Mouse (Mus musculus) adrenal gland, adult 2 months (tissue): ENCODE results near the gene Filip1. TPM values are rescaled to one million over a fixed set of nuclear protein-coding genes. Genes with fewer than 3 reads are reported as not detected.
"Not testable (repeated sequence)": the region's sequence is repeated elsewhere in the genome, so short reads cannot be mapped to it uniquely, and the experiment has no call there.

Experiments
- DNase-seq: peaks from one replicate; pipeline ENCODE4 v3.0.0; 2021
- long read RNA-seq: library from polyadenylated mRNA; stranded (forward); transcript quantifications from one replicate; pipeline ENCODE4 v2.0.0, GENCODE M21; 2021
- polyA plus RNA-seq: library from polyadenylated mRNA; depleted of rRNA; stranded (reverse); fragments of >200 nt; gene quantifications from 2 replicates; pipeline ENCODE4 v1.2.3, GENCODE M21; 2012; rRNA removed
- total RNA-seq, 2 experiments: library from RNA; stranded (reverse); gene quantifications; 2 replicates each; pipeline ENCODE4 v1.2.3; 2021

The Filip1 gene
- total RNA-seq, result 10 to 100 TPM; 51.8 to 75.4 TPM
- 4.5 and 7.9 TPM in 2 replicates for polyA plus RNA-seq
- long read RNA-seq, full-length matches to known transcripts, result 4 of 8 reads
- long read RNA-seq, partial matches to known transcripts, result 3 of 8 reads
- long read RNA-seq, other reads (novel, unspliced or antisense), result 1 of 8 reads

DNA sequence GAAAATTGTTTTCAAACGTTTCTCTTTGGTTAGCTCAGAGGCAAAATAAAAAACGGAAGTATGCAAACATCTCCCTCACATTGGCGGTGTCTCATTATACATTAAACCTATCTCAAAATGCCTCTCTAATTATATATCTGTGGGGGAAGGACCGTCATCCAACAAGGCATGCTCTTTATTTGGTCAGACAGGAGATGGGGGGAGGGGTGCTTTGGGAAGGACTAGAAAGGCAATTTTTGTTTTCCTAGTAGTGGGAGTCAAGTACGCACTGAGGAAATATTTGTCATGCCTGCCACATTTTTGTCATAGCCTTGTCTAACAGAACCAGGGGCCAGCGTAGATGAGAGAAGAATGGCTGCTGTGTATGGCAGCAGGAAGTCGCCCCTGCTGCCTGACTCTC is at the start of gene Filip1:
TSS of gene Filip1 (minus strand) at position 101 of the 400 bp plus-strand sequence.
- no peak for DNase-seq

DNA sequence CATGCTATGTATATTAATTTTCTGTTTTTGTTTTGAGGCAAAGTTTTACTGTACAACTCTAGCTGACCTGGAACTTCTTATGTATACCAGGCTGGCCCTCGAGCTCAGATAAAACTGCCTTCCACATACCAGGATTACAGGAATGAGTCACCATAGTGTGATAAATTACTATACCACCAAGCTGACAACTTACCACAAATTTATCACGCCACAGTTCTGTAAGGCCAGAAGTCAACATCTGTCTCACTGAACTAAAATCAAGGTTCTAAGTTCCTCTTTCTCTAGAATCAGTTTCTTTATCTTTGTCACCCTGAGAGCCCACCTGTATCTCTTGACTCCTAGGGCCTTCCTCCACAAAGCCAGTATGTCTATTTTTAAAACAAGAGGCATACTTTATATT is 45.0 kb upstream of the Filip1 start:
- no peak for DNase-seq

DNA sequence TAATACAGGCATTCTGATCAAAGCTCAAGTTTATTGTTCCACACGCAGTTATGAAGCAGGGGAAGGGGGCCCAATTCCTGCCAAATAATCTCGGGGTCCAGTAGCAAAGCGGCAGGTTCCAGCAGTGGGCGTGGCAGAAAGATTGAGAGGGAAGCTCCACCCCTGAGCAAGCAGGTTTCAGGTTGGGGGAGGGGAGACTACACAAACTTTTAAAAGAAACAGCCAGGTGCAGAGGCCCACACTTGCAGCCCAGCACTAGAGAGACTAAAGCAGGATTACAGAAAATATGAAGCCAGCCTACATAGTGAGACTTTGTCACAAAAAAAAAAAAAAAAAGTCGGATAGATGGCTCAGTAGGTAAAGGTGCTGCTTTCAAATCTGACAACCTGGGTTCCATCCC is 40.3 kb upstream of the Filip1 start:
- no peak for DNase-seq

DNA sequence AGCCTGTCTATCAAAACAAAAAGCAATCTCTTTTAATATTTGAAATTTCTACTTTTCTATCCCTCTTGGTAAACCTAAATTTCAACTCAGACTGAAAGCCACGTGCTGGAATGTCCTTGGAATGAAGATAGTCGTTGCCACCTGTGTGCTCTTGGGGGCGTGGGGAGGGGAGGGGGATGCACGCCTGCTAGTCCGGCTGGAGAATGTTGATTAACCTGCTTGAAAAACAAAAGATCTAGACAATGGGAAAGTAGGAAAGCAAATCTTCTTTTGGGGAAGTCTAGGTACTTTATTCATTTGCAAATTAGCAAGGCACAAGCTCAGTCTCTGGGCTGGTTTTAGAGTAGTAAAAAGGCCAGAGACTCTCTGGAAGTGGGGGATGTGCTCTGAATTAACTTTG is 36.6 kb upstream of the Filip1 start:
- not testable (repeated sequence) for DNase-seq

DNA sequence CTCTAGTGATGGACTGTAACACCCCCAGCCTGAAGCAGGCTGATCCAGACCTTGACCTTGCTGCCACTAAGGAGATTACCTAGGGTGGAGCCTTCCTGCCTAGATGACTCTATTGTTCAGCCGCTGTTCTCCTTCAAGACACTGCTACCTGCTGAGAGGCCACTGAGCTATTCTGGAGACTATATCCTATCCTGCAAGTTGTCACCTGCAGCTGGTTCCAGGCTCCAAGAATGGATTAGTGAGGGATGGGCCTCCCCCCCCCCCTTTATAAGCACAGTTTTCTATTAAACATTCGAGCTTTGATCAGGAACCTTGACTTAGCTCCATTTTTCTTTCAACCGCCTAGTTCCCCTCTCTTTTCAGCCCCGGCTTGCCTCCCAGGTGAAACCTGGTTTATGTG is 31.6 kb upstream of the Filip1 start:
- DNase-seq, result not testable (repeated sequence)

DNA sequence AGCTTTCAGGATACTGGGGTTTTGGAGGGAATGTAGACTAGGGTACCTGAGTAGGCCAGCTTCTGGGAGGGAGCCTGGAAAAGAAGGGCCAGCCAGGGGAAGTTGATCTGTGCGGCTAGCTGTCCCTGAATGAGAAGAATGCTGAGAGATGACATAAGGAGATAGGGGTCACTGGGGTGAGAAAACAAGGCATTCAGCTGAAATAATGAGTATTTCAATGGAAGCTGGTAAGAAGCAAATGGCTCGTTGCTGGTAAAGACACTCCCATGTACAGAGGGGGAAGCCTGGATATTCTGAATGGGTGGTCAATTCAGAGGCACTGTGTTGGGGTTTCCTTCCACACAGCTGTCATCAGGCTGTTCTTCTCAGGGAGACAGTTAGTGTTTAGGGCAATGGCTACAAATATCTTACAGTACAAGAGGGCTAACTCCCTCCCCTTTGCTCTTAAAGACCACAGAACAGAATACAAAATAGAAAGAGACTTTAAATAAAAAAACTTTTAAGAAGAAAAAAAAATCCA is 26.7 kb upstream of the Filip1 start:
- no peak for DNase-seq

DNA sequence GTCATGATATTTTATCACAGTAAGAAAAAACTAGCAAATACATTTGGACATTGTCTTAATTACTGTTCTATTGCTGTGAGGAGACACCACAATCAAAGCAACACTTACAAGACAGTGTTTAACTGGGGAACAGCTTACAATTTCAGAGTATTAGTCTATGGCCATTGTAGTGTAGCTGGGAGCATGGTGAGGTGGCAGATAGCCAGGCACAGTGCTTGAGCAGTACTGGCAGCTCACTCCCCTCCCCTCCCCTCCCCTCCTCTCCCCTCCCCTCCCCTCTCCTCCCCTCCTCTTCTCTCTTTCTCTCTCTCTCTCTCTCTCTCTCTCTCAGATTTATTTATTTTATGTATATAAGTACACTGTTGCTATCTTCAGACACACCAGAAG is 25.3 kb upstream of the Filip1 start:
- no peak for DNase-seq

DNA sequence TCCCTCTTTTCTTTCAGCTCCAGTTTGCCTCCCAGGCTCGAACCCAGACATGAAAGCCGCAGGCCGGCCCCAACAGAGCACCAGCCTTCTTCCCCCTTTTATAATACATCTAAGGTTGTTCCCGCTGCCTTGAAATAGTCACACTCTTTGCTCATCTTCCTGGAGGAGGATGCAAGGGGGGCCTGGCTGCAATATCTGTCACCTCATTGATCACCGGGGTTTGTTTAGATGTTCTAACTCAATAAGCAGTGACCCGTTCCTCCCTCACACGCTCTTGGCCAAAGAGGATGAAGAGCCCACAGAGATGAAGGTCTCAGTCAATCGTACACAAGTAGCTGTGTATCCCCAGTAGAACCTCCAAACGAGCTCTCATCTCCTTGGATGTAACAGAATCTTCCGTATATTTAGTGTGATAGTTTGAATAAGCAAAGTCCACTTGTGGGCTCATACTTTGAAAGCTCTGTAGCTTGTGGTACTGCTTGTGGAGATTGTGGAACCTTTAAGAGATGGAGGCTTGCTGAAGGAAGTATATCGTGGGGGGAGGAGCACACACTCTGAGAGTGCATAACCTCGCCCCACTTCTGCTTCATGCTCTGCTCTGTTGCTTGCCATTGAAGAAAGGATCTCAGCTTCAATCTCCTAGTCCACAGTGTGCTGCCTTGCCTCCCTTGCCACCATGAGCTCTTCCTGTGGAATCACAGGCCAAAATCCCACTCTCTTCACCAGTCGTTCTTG is 24.8 kb upstream of the Filip1 start:
- DNase-seq, result no peak

DNA sequence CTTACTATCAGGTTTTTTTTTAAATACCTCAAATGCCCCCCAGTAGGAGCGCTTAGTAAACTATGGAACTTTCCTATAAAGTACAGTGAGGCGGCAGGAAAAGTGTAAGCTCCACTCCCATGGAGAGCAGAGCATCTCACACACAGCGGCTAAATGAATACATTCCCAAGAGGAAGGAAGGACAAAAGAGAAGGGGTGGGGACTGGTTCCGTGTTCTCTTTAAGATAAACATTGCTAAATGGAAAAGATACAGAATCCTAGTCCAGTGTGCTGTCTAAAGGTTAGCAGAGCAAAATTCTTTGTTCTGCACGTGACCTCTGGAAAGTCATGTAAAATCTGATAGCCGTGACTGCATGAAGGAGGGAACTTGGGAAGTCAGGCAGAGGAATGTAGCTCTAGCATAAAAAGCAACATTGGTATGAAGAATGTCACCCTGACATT is 13.9 kb upstream of the Filip1 start:
- DNase-seq, result no peak

DNA sequence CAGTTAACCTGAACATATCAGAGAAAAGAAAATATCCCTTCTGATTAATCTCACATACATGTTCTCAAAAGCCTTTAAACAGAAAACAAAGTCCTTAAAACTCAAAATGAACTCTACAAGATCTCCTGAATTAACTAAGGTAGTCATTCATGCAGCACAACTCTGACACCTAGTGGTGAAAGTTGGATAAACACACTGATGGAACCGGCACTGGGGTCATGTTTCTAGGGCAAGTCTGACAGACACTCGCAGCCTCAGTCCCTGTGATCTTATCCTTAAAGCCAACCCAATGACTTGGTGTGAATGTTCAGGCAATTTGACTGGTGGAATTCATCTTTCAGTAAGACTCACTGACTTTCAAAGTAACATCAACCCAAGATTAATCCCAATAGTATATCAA is 13.4 kb upstream of the Filip1 start:
- DNase-seq, result peak; percentile 67

DNA sequence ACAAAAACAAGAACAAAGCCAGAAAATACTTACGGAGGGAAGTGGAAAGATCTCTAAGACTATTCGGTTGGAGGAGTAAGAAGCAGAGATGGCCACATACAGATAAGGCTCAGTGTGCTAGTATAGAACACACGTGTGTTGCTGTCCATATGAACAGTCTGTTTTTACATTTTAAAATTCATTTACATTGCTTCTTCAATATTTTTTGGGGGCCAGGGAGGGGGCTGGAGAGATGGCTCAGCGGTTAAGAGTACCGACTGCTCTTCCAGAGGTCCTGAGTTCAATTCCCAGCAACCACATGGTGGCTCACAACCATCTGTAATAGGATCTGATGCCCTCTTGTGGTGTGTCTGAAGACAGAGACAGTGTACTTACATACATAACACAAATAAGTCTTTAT is 12.7 kb upstream of the Filip1 start:
- DNase-seq, result not testable (repeated sequence)

DNA sequence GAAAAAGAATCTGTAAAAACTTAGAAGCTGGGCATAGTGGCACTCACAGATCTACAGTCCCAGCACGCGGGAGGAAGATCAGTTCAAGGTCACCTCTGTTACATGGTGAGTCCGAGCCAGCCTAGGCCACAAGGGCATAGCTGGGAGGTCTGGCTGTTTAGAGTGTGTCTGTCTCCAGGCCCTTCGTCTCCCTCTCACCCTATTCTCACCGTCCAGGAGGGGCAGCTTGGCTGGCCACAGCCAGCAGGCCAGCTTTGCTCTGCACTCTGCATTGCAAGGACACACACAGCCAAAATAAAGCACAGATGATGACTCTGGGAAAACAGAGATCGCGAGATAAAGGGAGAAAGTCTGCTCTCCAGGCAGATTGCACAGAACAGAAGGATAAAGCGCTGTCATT is 10.2 kb upstream of the Filip1 start:
- DNase-seq, result peak; percentile 71

DNA sequence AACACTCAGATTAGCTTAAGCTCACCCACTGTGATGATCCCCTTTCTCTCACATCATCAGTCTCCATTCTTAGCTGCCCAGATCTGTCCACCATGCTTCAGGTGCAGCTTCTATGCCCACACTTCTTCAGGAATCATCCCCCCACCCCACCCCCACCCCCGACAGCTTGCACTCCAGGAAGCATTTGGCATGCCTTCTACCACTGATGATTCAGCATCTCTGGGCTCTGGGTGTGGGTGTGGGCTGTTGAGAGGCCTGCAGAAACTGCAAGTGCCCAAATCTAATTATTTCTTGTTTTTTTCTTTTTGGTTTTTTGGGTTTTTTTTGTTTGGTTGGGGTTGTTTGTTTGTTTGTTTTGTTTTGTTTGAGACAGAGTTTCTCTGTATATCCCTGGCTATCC is 9.0 kb upstream of the Filip1 start:
- peak; percentile 38 for DNase-seq

DNA sequence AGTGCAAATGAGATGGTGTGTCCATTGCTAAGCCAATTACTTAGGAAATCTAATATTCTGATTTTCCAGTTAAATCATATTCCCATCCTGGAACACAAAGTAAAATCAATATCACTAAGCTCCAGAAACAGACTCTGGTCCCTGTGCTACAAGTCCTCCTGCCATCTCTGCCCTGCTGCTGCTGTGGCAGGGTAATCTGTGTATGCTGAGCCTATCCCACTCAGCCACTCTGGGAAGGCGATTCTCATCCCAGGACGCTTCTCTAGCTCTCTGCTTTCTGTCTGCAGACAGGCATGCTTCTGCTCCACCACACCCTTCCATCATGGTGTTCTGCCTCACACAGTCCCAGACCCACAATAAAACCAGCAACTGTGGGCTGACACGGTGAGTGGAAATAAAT is 7.8 kb upstream of the Filip1 start:
- DNase-seq, result no peak

DNA sequence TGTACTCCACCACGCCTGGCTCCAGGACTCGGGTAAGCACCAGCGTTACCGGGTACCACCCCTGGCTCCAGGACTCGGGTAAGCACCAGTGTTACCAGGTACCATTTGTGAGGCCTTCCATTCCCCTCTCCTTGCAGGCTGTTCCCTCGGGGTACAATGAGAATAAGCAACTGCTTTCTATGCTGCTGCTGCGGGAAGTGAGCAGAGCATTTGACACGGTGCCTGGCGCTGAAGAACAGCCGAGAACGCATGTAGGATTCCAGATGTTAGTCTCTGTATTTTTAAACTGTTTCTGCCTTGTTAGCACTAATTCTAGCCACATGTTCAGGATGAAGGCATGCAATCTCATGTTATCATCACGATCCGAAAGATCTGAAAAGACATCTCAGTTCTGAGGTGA is 635 bp downstream of the Filip1 start:
- no peak for DNase-seq

DNA sequence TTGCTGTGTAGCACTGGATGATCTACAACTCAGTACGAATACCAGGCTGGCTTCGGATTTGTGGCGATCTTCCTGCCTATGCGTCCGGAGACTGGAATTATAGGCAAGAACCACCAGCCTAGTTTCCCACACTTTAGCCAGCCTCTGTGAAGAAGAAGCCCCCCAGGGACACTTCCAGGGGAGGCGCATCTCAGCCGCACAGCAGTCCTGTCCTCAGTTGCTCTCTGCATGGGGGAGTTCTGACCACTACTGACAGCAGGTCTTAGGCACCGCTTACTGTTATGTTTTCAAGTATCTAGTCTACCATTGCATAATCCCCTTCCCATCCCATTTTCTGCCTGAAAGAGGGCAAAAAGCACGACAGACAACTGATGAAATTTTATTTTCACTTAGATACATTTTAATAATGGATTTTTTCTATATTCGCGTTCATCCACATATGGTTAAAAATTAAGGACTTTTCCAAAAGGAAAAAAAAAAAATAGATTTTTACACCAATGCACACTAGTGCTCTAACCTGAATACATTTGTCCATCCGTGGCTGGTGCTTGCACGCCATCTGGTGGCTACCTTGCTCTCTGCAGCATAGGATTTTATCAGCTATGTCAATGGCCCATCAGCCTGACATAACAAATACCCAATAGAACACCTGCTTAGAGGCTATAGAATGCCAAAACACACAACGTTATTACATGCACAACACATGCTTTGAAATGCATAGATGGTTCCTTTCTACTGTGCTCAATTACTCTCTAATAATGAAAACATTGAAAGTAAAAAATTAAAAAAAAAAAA is 10.1 kb downstream of the Filip1 start:
- peak; percentile 84 for DNase-seq

DNA sequence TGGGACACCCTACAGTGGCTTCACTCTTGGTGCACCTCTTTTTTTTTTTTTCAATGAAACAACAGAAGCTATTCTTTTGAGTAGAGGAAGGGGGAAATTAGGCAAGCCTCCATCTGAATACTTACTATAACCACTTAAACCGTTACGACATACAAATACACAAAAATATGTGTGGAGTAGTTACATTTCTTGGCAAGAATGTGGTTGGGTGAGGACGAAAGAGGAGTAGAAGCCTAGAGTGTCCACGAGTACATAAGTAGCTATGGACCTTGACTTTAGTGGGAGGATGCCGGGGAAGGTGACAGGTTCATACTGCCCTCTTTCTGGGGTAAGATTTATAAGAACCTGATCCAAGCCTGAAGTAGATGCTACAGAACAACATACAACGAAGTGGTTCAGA is 15.4 kb downstream of the Filip1 start:
- DNase-seq, result no peak

DNA sequence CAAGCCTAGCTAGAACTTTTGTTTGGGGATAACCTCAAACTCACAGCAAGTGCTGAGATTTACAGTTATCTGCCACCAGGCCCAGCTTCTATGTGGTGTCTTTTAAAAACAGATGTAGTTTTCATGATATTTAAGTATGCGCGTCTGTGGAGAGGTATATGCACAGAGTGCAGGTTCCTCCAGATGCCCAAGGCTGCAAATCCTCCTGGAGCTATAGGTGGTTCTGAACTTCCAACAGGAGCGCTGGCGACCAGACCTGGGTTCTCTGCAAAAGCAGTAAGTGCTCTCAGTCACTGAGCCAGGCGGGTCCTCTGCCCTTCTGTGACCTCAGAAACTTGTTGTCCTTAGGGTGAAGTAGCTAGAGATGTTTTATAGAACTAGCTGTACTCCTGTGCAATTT is 18.4 kb downstream of the Filip1 start:
- DNase-seq, result no peak

DNA sequence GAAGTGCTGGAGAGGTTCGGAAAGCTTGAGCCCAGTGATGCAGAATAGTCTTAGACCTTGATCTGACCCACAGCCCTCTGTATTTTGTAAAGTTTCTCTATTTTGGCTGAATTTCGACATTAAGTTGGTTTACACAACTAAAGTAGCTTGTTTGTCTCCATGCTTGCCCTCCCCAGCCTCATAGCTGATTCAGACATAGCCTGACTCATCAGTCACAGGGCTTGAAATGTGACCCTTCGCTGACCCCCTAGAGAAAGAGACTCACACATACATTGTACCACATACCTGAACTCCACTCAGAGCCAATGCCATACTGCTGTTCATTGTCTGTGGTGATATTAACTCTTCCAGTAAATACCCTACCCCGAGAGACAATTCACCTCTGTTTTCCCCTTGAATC is 19.6 kb downstream of the Filip1 start:
- DNase-seq, result peak; percentile 72

DNA sequence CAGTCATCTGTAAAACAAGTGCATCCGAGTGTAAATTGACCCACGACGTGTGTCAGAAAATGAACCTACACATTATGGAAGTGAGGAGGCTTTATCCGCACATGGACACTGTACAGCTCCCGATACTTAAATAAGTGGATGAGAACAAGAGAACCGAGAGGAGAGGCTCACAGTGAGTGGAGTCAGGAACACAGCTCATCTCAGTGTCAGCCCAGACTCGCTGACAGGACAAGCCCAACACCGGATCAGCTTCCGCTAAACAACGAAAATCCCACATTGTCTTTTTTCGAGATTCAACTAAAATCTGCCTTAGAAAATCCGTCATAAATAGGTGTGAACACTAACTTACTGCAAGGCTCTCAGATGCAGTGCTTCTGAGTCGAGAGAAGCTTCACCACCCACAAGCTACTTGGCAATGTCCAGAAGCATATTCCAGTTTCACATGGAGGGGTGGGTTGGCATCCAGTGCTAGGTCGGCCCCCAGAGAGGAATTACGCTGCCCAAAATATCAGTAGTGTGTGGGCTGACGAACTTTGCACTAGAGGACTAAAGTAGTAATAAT is 22.1 kb downstream of the Filip1 start:
- no peak for DNase-seq

DNA sequence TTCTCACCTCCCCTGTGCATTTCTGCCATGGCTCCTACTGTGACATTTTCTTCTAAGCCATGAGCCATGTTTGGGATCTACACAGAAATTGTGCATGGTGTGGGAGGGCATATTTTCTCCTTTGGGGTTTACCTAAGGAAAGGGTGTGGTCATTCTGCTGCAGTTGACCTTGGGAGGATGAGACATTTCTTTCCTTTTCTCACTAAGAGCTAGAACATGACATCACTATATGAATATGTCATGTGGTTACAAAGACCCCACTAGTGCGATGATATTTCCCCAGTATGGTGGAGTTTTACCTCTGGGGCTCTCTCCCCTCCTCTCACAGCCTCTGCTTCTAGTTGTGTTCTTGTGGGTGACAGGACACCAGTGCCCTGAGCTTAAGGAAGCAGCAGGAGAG is 22.9 kb downstream of the Filip1 start:
- DNase-seq, result no peak

DNA sequence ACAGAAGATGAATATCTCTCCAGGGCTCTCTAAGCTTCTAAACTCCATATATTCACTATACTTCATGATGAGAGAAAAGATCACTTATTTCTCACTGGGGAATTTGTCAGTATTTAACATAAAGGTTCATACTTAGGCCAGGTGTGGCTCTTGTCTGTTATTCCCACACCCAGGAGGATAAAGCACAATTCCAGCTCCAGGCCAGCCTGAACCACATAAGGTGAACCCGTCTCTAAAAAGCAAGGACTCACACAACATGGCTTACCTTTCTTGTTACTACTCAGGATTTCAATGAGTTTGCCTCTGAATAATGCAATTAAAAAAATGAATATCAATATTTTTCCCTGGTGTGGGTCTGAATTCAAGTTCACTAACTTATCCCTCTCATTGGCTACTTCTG is 23.6 kb downstream of the Filip1 start:
- no peak for DNase-seq

DNA sequence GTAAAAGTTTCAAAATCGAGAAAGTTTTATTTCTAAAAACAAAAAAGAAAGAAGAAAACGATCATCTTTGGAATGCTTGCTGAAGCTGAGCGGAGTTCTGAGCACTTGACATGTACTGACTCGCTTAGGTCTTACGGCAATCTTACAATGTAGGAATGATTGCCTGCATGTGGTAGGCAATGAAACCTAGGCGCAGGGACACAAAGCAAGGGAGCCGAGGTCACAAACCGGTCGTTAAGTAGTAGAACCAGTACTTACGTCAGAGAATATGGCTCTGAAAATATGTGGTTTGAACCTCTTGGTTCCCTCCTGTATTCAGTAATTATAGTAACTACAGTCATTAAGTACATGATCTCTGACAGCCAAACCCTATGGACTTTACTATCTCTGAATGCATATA is 29.4 kb downstream of the Filip1 start:
- DNase-seq, result no peak
